Mouse (Mus musculus) frontal cortex, adult 2 months (tissue): ENCODE measurements around the gene Ip6k2. TPM values are rescaled to one million over a fixed set of nuclear protein-coding genes. Genes with fewer than 3 reads are reported as not detected.

Experiments
- DNase-seq, 2 experiments: peaks; one replicate each; pipeline ENCODE4 v3.0.0; 2022; ENCODE audit warnings: low spot score in 1 of 2; ENCODE audit errors: extremely low spot score in 1 of 2
- polyA plus RNA-seq: library from polyadenylated mRNA; depleted of rRNA; stranded (reverse); fragments of >200 nt; gene quantifications from 2 replicates; pipeline ENCODE4 v1.2.3, GENCODE M21; 2012; rRNA removed

Ip6k2 gene
- polyA plus RNA-seq: 204 and 217 TPM in 2 replicates

- peak; percentile 91 to 97 for DNase-seq
These were observed at the start of gene Ip6k2 for GRCm38 (mm10) chr9:108783548-108784463. Ip6k2 (plus strand) TSS chr9:108783796.

- no peak for DNase-seq
These were observed 49.0 kb upstream of the Ip6k2 start for GRCm38 (mm10) chr9:108734626-108735025.

- DNase-seq: no peak
These were observed 44.4 kb upstream of the Ip6k2 start for GRCm38 (mm10) chr9:108739239-108739638.

GRCm38 (mm10) chr9:108740062-108740461 is 43.5 kb upstream of the Ip6k2 start:
- DNase-seq: no peak

- no peak for DNase-seq
These were observed 41.5 kb upstream of the Ip6k2 start for GRCm38 (mm10) chr9:108742048-108742447.

- DNase-seq: no peak
These were observed 36.6 kb upstream of the Ip6k2 start for GRCm38 (mm10) chr9:108746876-108747499.

GRCm38 (mm10) chr9:108747694-108748093 is 35.9 kb upstream of the Ip6k2 start:
- no peak for DNase-seq

GRCm38 (mm10) chr9:108748600-108749183 is 34.9 kb upstream of the Ip6k2 start:
- no peak for DNase-seq

- DNase-seq: no peak
These were observed 33.0 kb upstream of the Ip6k2 start for GRCm38 (mm10) chr9:108750616-108751015.

GRCm38 (mm10) chr9:108752142-108752920 is 31.3 kb upstream of the Ip6k2 start:
- DNase-seq: no peak

GRCm38 (mm10) chr9:108753326-108753725 is 30.3 kb upstream of the Ip6k2 start:
- DNase-seq: peak; percentile 27 to 86

GRCm38 (mm10) chr9:108753976-108754375 is 29.6 kb upstream of the Ip6k2 start:
- no peak for DNase-seq

- peak in 1 of 2 experiments; percentile 26 for DNase-seq
These were observed 29.2 kb upstream of the Ip6k2 start for GRCm38 (mm10) chr9:108754423-108754822.

GRCm38 (mm10) chr9:108757406-108757805 is 26.2 kb upstream of the Ip6k2 start:
- no peak for DNase-seq

- DNase-seq: no peak
These were observed 24.5 kb upstream of the Ip6k2 start for GRCm38 (mm10) chr9:108759121-108759520.

GRCm38 (mm10) chr9:108759805-108760204 is 23.8 kb upstream of the Ip6k2 start:
- no peak for DNase-seq

GRCm38 (mm10) chr9:108761561-108761960 is 22.0 kb upstream of the Ip6k2 start:
- DNase-seq: no peak

- DNase-seq: no peak
These were observed 18.6 kb upstream of the Ip6k2 start for GRCm38 (mm10) chr9:108764971-108765370.

GRCm38 (mm10) chr9:108776614-108777013 is 7.0 kb upstream of the Ip6k2 start:
- DNase-seq: no peak

- DNase-seq: no peak
These were observed 6.3 kb upstream of the Ip6k2 start for GRCm38 (mm10) chr9:108777276-108777675.

- DNase-seq: no peak
These were observed 2.6 kb upstream of the Ip6k2 start for GRCm38 (mm10) chr9:108780959-108781358.
